Mouse (Mus musculus) olfactory bulb, adult 2 months (tissue): ENCODE data around the gene Mras. TPM values are rescaled to one million over a fixed set of nuclear protein-coding genes. Genes with fewer than 3 reads are reported as not detected.

ENCODE experiments used
- H3K27ac ChIP-seq: fragments of 200-500 bp; 2 replicates; pipeline ENCODE4 v1.5.1; 2012; ENCODE audit warnings: low read depth, low read length; ENCODE audit not compliant: insufficient read depth
- H3K4me1 ChIP-seq: fragments of 200-500 bp; 2 replicates; pipeline ENCODE4 v1.6.1; 2012; ENCODE audit warnings: low read length; ENCODE audit not compliant: control insufficient read depth, insufficient read depth
- H3K4me3 ChIP-seq: fragments of 200-500 bp; 2 replicates; pipeline ENCODE4 v1.5.1; 2012; ENCODE audit warnings: mild to moderate bottlenecking, low read depth, low read length, moderate library complexity; ENCODE audit not compliant: insufficient read depth
- CTCF ChIP-seq: fragments of 200-500 bp; IDR thresholded peaks from 2 replicates; pipeline ENCODE4 v1.5.1; 2012; ENCODE audit warnings: low read depth, mild to moderate bottlenecking, low read length, moderate library complexity; ENCODE audit not compliant: insufficient read depth
- POLR2A ChIP-seq: fragments of 200-500 bp; IDR thresholded peaks from 2 replicates; pipeline ENCODE4 v1.6.1; 2012; ENCODE audit warnings: mild to moderate bottlenecking, low read depth, low read length, moderate library complexity; ENCODE audit not compliant: insufficient read depth
- WGBS: fragments of 180-500 bp; shearing (Covaris S2); methylation state at CpG from one replicate; pipeline ENCODE4 v1.1.7; 2018; 5-methylcytosine and 5-hydroxymethylcytosine counted together
- polyA plus RNA-seq: library from polyadenylated mRNA; stranded (reverse); fragments of >200 nt; gene quantifications from 2 replicates; pipeline ENCODE4 v1.2.4, GENCODE M21; 2012; ENCODE audit warnings: low replicate concordance; ENCODE audit not compliant: missing spikeins, insufficient read depth, insufficient read length

The Mras gene
- polyA plus RNA-seq, 1 experiment: not detected

GRCm38 (mm10) chr9:99444590-99445178 is 7.5 kb upstream of the Mras start:
- WGBS: 52% methylated on average over 8 of the region's 8 CpGs
- TF ChIP-seq CTCF: no peak
- Histone ChIP-seq H3K4me3 (no peak overlapping the region), H3K27ac (no peak overlapping the region), H3K4me1 (peaks cover 4% of the 10 kb centered on the region; the same call in 1 of the 2 replicates)

GRCm38 (mm10) chr9:99441647-99442433 is 4.7 kb upstream of the Mras start:
- H3K27ac ChIP-seq: no peak overlapping the region
- whole genome bisulfite sequencing: 88% methylated on average over 4 of the region's 4 CpGs
- H3K4me1 ChIP-seq: peaks cover 6% of the 10 kb centered on the region
- TF ChIP-seq POLR2A: no peak
- no peak for TF ChIP-seq CTCF
- H3K4me3 ChIP-seq: no peak overlapping the region

GRCm38 (mm10) chr9:99440941-99441340 is 3.8 kb upstream of the Mras start:
- Histone ChIP-seq H3K27ac (no peak overlapping the region), H3K4me3 (no peak overlapping the region), H3K4me1 (peaks cover 6% of the 10 kb centered on the region)
- no peak for TF ChIP-seq POLR2A
- TF ChIP-seq CTCF: no peak
- WGBS: 81% methylated on average over 5 of the region's 5 CpGs

DNA sequence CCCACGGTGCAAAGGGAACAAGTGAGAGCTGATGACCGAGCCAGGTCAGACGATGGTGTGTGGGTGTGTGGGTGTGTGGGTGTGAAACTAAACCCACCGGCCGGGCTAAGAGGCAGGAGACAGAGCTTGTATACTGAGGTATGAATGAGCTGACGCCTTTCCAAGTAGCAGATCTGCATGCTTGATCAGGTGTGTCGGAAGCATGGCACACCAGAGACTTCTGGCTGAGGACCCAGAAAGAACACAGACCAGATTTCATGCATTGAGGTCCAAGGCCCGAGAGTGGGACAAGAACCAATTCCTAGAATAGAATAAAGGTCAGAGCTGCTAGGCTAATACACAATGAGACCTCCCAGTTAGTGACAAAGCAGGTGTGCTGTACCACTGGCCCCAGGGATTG is 1.9 kb upstream of the Mras start:
- Histone ChIP-seq H3K4me1 (peaks cover 6% of the 10 kb centered on the region), H3K27ac (no peak overlapping the region), H3K4me3 (no peak overlapping the region)
- WGBS: 78% methylated on average over 8 of the region's 8 CpGs
- TF ChIP-seq POLR2A (no peak), CTCF (no peak)

DNA sequence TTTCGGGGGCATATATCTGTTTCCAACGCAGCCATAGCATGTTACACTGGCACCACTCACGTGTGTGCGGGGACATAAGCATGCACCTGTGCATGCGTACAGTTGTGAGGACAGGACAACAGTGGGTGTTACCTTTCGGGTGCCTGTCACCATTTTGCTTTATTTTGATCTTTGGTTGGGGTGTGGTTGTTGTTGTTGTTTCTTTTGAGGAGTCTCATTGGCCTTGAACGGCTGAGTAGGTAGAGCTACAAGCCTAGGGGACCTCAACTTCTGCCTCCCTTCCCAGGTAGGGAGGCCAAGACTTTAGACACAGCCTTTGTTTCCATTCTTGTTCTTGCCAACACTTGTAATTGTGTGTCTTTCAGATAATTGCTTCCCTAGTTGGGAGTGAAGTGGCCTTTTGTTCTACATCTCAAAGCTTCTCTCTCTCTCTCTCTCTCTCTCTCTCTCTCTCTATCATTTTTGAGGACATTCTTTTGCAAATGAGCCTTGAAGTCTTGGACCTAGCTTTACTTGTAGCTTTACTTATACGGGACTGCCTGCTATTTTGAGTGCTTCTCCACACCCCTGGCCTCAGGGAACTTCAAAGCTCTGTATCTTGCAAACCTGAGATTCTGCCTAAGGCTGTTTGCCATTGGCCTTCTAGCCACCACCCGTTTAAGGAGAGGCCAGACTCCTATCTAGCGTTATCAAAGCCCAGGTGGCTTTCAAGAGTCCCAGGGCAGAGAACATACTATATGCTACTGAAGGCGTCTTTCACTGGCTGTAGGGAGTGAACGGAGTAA is 792 bp upstream of the Mras start:
- Histone ChIP-seq H3K27ac (no peak overlapping the region), H3K4me3 (no peak overlapping the region), H3K4me1 (peaks cover 8% of the 10 kb centered on the region)
- WGBS: 85% methylated on average over 12 of the region's 12 CpGs
- no peak for TF ChIP-seq POLR2A
- TF ChIP-seq CTCF: no peak

GRCm38 (mm10) chr9:99436182-99437030 is 775 bp downstream of the Mras start:
- TF ChIP-seq POLR2A (peak; percentile 48; the same call in 1 of the 2 replicates), CTCF (no peak)
- WGBS: 1% methylated on average over 75 of the region's 86 CpGs
- Histone ChIP-seq H3K4me3 (peak overlapping the region; percentile 78), H3K27ac (peak overlapping the region; percentile 88), H3K4me1 (peaks cover 12% of the 10 kb centered on the region)

DNA sequence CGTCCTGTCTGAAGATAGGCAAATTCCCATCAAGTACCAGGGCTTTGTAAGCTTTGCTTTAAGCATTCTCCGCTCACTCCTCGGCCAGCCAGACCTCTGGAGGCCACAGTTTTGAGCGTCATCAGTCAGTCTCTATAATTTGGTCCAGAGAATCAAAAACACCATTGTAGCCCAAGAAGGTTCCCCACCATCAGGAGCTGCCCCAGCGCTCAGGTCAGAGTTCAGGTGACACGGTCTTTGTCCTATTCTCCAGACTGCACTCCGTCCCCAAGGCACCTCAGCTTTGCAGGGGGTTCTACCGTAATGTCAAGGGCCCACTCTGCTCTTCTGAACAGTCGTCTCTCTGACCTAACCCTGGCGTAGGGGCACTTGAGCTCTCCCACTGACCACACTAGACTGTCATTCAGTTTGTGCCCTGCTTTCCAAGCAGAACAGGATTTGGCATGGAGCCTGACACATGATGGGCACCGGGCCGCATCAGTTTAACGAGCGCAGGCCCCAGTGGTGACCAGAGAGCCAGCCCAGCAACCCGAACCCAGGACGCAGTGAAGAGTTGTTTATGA is 1.5 kb downstream of the Mras start:
- 4% methylated on average over 16 of the region's 16 CpGs for WGBS
- Histone ChIP-seq H3K27ac (peak overlapping the region; percentile 88), H3K4me1 (peaks cover 13% of the 10 kb centered on the region), H3K4me3 (peak overlapping the region; percentile 78)
- no peak for TF ChIP-seq CTCF
- TF ChIP-seq POLR2A: no peak

- no peak for TF ChIP-seq CTCF
- TF ChIP-seq POLR2A: no peak
- H3K27ac ChIP-seq: peak overlapping the region; percentile 88
- H3K4me1 ChIP-seq: peaks cover 14% of the 10 kb centered on the region
- H3K4me3 ChIP-seq: peak overlapping the region; percentile 78
- 9% methylated on average over 14 of the region's 14 CpGs for WGBS
Observed at GRCm38 (mm10) chr9:99434892-99435618, 2.1 kb downstream of the Mras start.
